Mouse (Mus musculus): Measurements from ENCODE around the gene Olfr921. TPM values are rescaled to one million over a fixed set of nuclear protein-coding genes. Genes with fewer than 3 reads are reported as not detected.

Gene Olfr921
- polyA plus RNA-seq, 2 experiments, result not detected

- Histone ChIP-seq H3K27ac (no peak within 1 kb of the TSS), H3K27me3 (ENCODE audit: control insufficient read depth, insufficient read depth, low read length) (no peaks in the 10 kb centered on the region), H3K9ac (replicated peaks) (no peak within 1 kb of the TSS), H3K36me3 (replicated peaks; ENCODE audit: control insufficient read depth, insufficient read depth, low read depth) (no peaks in the 10 kb centered on the region), H3K4me2 (ENCODE audit: low read depth) (no peak within 1 kb of the TSS), H3K9me3 (ENCODE audit: control insufficient read depth, low read length) (no peaks in the 10 kb centered on the region), H3K4me3 (ENCODE audit: insufficient read depth in 1 of 2, low read depth in 2 of 2, low read length in 2 of 2) (no peak within 1 kb of the TSS), H3K4me1 (replicated peaks; ENCODE audit: control insufficient read depth in 2 of 2, insufficient read depth in 2 of 2, low read length in 1 of 2) (no peaks in the 10 kb centered on the region)
- DNase-seq (ENCODE audit: low read depth in 3 of 3, low spot score in 3 of 3), result no peak
- 63% methylated on average over 1 of the region's 1 CpGs for WGBS (ENCODE audit: insufficient replicate concordance)
- TF ChIP-seq CTCF (IDR thresholded peaks at IDR 0.05; ENCODE audit: low read depth) (no peak), EP300 (IDR thresholded peaks at IDR 0.05; ENCODE audit: low read depth) (no peak)
- no peak for ATAC-seq (ENCODE audit: insufficient read depth)
These were observed 20.9 kb upstream of the Olfr921 start, which contains the start of gene Olfr920 for GRCm38 (mm10) chr9:38751999-38752398. Olfr920 (plus strand) TSS chr9:38752299.

- WGBS (ENCODE audit: insufficient replicate concordance), result 60% methylated on average over 2 of the region's 2 CpGs
- Histone ChIP-seq H3K27me3 (ENCODE audit: control insufficient read depth, insufficient read depth, low read length) (no peaks in the 10 kb centered on the region), H3K27ac (no peak overlapping the region), H3K4me3 (ENCODE audit: insufficient read depth in 1 of 2, low read depth in 2 of 2, low read length in 2 of 2) (no peak overlapping the region), H3K9ac (replicated peaks) (no peak overlapping the region), H3K4me2 (ENCODE audit: low read depth) (no peak overlapping the region), H3K9me3 (ENCODE audit: control insufficient read depth, low read length) (no peaks in the 10 kb centered on the region), H3K4me1 (replicated peaks; ENCODE audit: control insufficient read depth in 2 of 2, insufficient read depth in 2 of 2, low read length in 1 of 2) (no peaks in the 10 kb centered on the region), H3K36me3 (replicated peaks; ENCODE audit: control insufficient read depth, insufficient read depth, low read depth) (no peaks in the 10 kb centered on the region)
- ATAC-seq (ENCODE audit: insufficient read depth) (no peak), DNase-seq (ENCODE audit: low read depth in 3 of 3, low spot score in 3 of 3) (no peak)
- TF ChIP-seq EP300 (IDR thresholded peaks at IDR 0.05; ENCODE audit: low read depth) (no peak), CTCF (IDR thresholded peaks at IDR 0.05; ENCODE audit: low read depth) (no peak)
These were observed 19.8 kb downstream of the Olfr921 start for GRCm38 (mm10) chr9:38792689-38793088.

GRCm38 (mm10) chr9:38805696-38806095, 32.8 kb downstream of the Olfr921 start:
- no peak overlapping the region for H3K9ac ChIP-seq (replicated peaks)
- no peaks in the 10 kb centered on the region for H3K36me3 ChIP-seq (replicated peaks; ENCODE audit: control insufficient read depth, insufficient read depth, low read depth)
- ATAC-seq (ENCODE audit: insufficient read depth) (no peak), DNase-seq (ENCODE audit: low read depth in 3 of 3, low spot score in 3 of 3) (no peak)
- no peaks in the 10 kb centered on the region for H3K27me3 ChIP-seq (ENCODE audit: control insufficient read depth, insufficient read depth, low read length)
- no peak overlapping the region for H3K4me2 ChIP-seq (ENCODE audit: low read depth)
- H3K4me3 ChIP-seq (ENCODE audit: insufficient read depth in 1 of 2, low read depth in 2 of 2, low read length in 2 of 2), result no peak overlapping the region
- TF ChIP-seq CTCF (IDR thresholded peaks at IDR 0.05; ENCODE audit: low read depth), result no peak
- TF ChIP-seq EP300 (IDR thresholded peaks at IDR 0.05; ENCODE audit: low read depth), result no peak
- no peaks in the 10 kb centered on the region for H3K4me1 ChIP-seq (replicated peaks; ENCODE audit: control insufficient read depth in 2 of 2, insufficient read depth in 2 of 2, low read length in 1 of 2)
- H3K9me3 ChIP-seq (ENCODE audit: control insufficient read depth, low read length), result no peaks in the 10 kb centered on the region
- H3K27ac ChIP-seq, result no peak overlapping the region

GRCm38 (mm10) chr9:38814314-38814713, 41.4 kb downstream of the Olfr921 start, which contains the start of gene Olfr922:
Olfr922 (plus strand) TSS chr9:38814614.
- no peak for DNase-seq (ENCODE audit: low read depth in 3 of 3, low spot score in 3 of 3)
- Histone ChIP-seq H3K27me3 (ENCODE audit: control insufficient read depth, insufficient read depth, low read length) (no peaks in the 10 kb centered on the region), H3K4me1 (replicated peaks; ENCODE audit: control insufficient read depth in 2 of 2, insufficient read depth in 2 of 2, low read length in 1 of 2) (no peaks in the 10 kb centered on the region), H3K36me3 (replicated peaks; ENCODE audit: control insufficient read depth, insufficient read depth, low read depth) (no peaks in the 10 kb centered on the region), H3K4me3 (ENCODE audit: insufficient read depth in 1 of 2, low read depth in 2 of 2, low read length in 2 of 2) (no peak within 1 kb of the TSS), H3K4me2 (ENCODE audit: low read depth) (no peak within 1 kb of the TSS), H3K27ac (no peak within 1 kb of the TSS), H3K9me3 (ENCODE audit: control insufficient read depth, low read length) (no peaks in the 10 kb centered on the region), H3K9ac (replicated peaks) (no peak within 1 kb of the TSS)
- TF ChIP-seq CTCF (IDR thresholded peaks at IDR 0.05; ENCODE audit: low read depth) (no peak), EP300 (IDR thresholded peaks at IDR 0.05; ENCODE audit: low read depth) (no peak)
- 32% methylated on average over 2 of the region's 2 CpGs for WGBS (ENCODE audit: insufficient replicate concordance)
- ATAC-seq (ENCODE audit: insufficient read depth), result no peak

GRCm38 (mm10) chr9:38815458-38815986, 42.7 kb downstream of the Olfr921 start:
- no peak overlapping the region for H3K4me2 ChIP-seq (ENCODE audit: low read depth)
- no peaks in the 10 kb centered on the region for H3K9me3 ChIP-seq (ENCODE audit: control insufficient read depth, low read length)
- no peak for TF ChIP-seq EP300 (IDR thresholded peaks at IDR 0.05; ENCODE audit: low read depth)
- no peak overlapping the region for H3K9ac ChIP-seq (replicated peaks)
- no peak overlapping the region for H3K4me3 ChIP-seq (ENCODE audit: insufficient read depth in 1 of 2, low read depth in 2 of 2, low read length in 2 of 2)
- H3K4me1 ChIP-seq (replicated peaks; ENCODE audit: control insufficient read depth in 2 of 2, insufficient read depth in 2 of 2, low read length in 1 of 2), result no peaks in the 10 kb centered on the region
- H3K27me3 ChIP-seq (ENCODE audit: control insufficient read depth, insufficient read depth, low read length), result no peaks in the 10 kb centered on the region
- WGBS (ENCODE audit: insufficient replicate concordance), result 46% methylated on average over 1 of the region's 1 CpGs
- DNase-seq (ENCODE audit: low read depth in 3 of 3, low spot score in 3 of 3) (no peak), ATAC-seq (ENCODE audit: insufficient read depth) (no peak)
- H3K27ac ChIP-seq, result no peak overlapping the region
- no peaks in the 10 kb centered on the region for H3K36me3 ChIP-seq (replicated peaks; ENCODE audit: control insufficient read depth, insufficient read depth, low read depth)

Data from liver, embryonic 14.5 days (tissue).